Mouse (Mus musculus): ENCODE results near the gene Timm44.

The Timm44 gene

GRCm38 (mm10) chr8:4263105-4263791, 12.5 kb downstream of the Timm44 start:
- no peak for DNase-seq

GRCm38 (mm10) chr8:4259805-4260170, 15.9 kb downstream of the Timm44 start:
- DNase-seq: peak in 1 of 2 experiments; percentile 8

- DNase-seq: peak; percentile 92 to 93
Observed at GRCm38 (mm10) chr8:4259125-4259804, 16.4 kb downstream of the Timm44 start, which contains the start of gene Ctxn1. Gene Ctxn1, minus strand, starts transcription at chr8:4259274.

GRCm38 (mm10) chr8:4258678-4259077, 17.0 kb downstream of the Timm44 start:
- peak; percentile 45 to 55 for DNase-seq

- peak; percentile 67 to 73 for DNase-seq
Observed at GRCm38 (mm10) chr8:4258233-4258632, 17.5 kb downstream of the Timm44 start.

- no peak for DNase-seq
Observed at GRCm38 (mm10) chr8:4257350-4257749, 18.4 kb downstream of the Timm44 start.

GRCm38 (mm10) chr8:4256911-4257310, 18.8 kb downstream of the Timm44 start:
- DNase-seq: no peak

GRCm38 (mm10) chr8:4255471-4255870, 20.2 kb downstream of the Timm44 start:
- DNase-seq: peak in 1 of 2 experiments; percentile 3

GRCm38 (mm10) chr8:4254001-4254400, 21.7 kb downstream of the Timm44 start:
- DNase-seq: peak in 1 of 2 experiments; percentile 9

GRCm38 (mm10) chr8:4252934-4253841, 22.5 kb downstream of the Timm44 start, which contains the start of gene Snapc2:
Gene Snapc2, plus strand, starts transcription at chr8:4253080.
- peak; percentile 90 to 91 for DNase-seq

- no peak for DNase-seq
Observed at GRCm38 (mm10) chr8:4252116-4252760, 23.5 kb downstream of the Timm44 start.

- DNase-seq: peak; percentile 56 to 69
Observed at GRCm38 (mm10) chr8:4250306-4250970, 25.3 kb downstream of the Timm44 start.

GRCm38 (mm10) chr8:4249213-4249612, 26.5 kb downstream of the Timm44 start:
- DNase-seq: no peak

- DNase-seq: no peak
Observed at GRCm38 (mm10) chr8:4247951-4248540, 27.7 kb downstream of the Timm44 start, which contains the start of gene Tgfbr3l. Gene Tgfbr3l, plus strand, starts transcription at chr8:4248214.

GRCm38 (mm10) chr8:4247241-4247640, 28.5 kb downstream of the Timm44 start:
- DNase-seq: no peak

- no peak for DNase-seq
Observed at GRCm38 (mm10) chr8:4245737-4246136, 30.0 kb downstream of the Timm44 start.

- DNase-seq: no peak
Observed at GRCm38 (mm10) chr8:4245061-4245460, 30.7 kb downstream of the Timm44 start.

GRCm38 (mm10) chr8:4239193-4239890, 36.4 kb downstream of the Timm44 start:
- no peak for DNase-seq

GRCm38 (mm10) chr8:4238434-4239192, 37.1 kb downstream of the Timm44 start, which contains the start of the genes Map2k7 and Gm49320:
Gene Map2k7, plus strand, starts transcription at chr8:4238740.
Gene Gm49320, plus strand, starts transcription at chr8:4238865.
- DNase-seq: peak; percentile 99
